Mouse (Mus musculus) embryonic facial prominence, embryonic 13.5 days (tissue): Measurements from ENCODE around the gene Itga5. TPM values are rescaled to one million over a fixed set of nuclear protein-coding genes. Genes with fewer than 3 reads are reported as not detected.

Source experiments
- ATAC-seq: fragments of 200-750 bp; cut with Nextera tagmentation; 2 replicates; pipeline ENCODE4 v1.8.0; 2017; ENCODE audit warnings: low read depth; ENCODE audit not compliant: insufficient number of reproducible peaks, insufficient read depth, low FRiP score, low TSS enrichment
- H3K27ac ChIP-seq: fragments of 300-500 bp; sonication (generic); 2 replicates; pipeline ENCODE4 v1.5.1; 2015; ENCODE audit warnings: moderate library complexity, mild to moderate bottlenecking, inconsistent platforms
- H3K27me3 ChIP-seq: fragments of 300-500 bp; sonication (generic); 2 replicates; pipeline ENCODE4 v1.6.1; 2015; ENCODE audit warnings: mild to moderate bottlenecking, inconsistent platforms
- H3K36me3 ChIP-seq: fragments of 300-500 bp; sonication (generic); 2 replicates; pipeline ENCODE4 v1.6.1; 2015; ENCODE audit warnings: mild to moderate bottlenecking, inconsistent platforms
- H3K4me1 ChIP-seq: fragments of 300-500 bp; sonication (generic); 2 replicates; pipeline ENCODE4 v1.6.1; 2015; ENCODE audit warnings: inconsistent platforms
- H3K4me2 ChIP-seq: fragments of 300-500 bp; sonication (generic); 2 replicates; pipeline ENCODE4 v1.6.1; 2015; ENCODE audit warnings: moderate library complexity, mild to moderate bottlenecking, inconsistent platforms
- H3K4me3 ChIP-seq: fragments of 300-500 bp; sonication (generic); 2 replicates; pipeline ENCODE4 v1.5.1; 2015; ENCODE audit warnings: mild to moderate bottlenecking, inconsistent platforms
- H3K9ac ChIP-seq: fragments of 300-500 bp; sonication (generic); 2 replicates; pipeline ENCODE4 v1.6.1; 2015; ENCODE audit warnings: mild to moderate bottlenecking, inconsistent platforms
- H3K9me3 ChIP-seq: fragments of 300-500 bp; sonication (generic); 2 replicates; pipeline ENCODE4 v1.6.1; 2016; ENCODE audit warnings: inconsistent platforms
- WGBS: fragments of 180-500 bp; shearing (Covaris S2); methylation state at CpG from one replicate; pipeline ENCODE4 v1.1.7; 2015; ENCODE audit warnings: mixed read lengths; 5-methylcytosine and 5-hydroxymethylcytosine counted together
- microRNA-seq: library from miRNA; unstranded; fragments of <30 nt; microRNA quantifications from one replicate; pipeline ENCODE4, GENCODE M21; 2016
- polyA plus RNA-seq: library from polyadenylated mRNA; unstranded; fragments of >200 nt; fragmentation: Nextera tagmentation; extraction: Ambion mirVana; gene quantifications from 2 replicates; pipeline ENCODE4 v1.2.1, GENCODE M21; 2015

Itga5 gene
- polyA plus RNA-seq, 1 experiment from 2014 or later: 41.2 TPM

DNA sequence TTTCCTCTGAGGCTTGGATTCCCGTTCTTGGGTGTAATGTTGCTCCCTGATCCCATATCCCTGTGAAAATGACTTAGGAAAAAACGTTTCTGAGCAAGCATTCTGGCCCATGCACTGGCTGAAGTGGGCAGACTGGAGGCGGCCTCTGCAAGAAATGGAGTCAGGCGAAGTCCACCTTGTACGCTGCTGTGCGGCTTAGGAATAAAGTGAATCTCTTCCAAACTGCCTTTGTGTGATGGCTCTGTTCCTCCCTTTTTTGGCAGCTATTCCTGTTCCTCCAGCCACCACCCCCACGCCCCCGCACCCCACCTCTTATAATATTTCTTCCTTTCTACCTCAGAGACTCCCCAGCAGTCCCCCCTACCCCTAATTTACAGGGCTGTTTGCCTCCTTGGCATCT is 66.9 kb downstream of the Itga5 start:
- Histone ChIP-seq H3K4me3 (peak overlapping the region; percentile 25; the same call in 1 of the 2 replicates), H3K27ac (peak overlapping the region; percentile 98), H3K4me2 (peak overlapping the region; percentile 59), H3K27me3 (no peaks in the 10 kb centered on the region), H3K36me3 (peaks cover 35% of the 10 kb centered on the region), H3K9ac (peak overlapping the region; percentile 54), H3K4me1 (peaks cover 95% of the 10 kb centered on the region), H3K9me3 (no peaks in the 10 kb centered on the region)
- WGBS: 35% methylated on average over 8 of the region's 8 CpGs
- no peak for ATAC-seq

DNA sequence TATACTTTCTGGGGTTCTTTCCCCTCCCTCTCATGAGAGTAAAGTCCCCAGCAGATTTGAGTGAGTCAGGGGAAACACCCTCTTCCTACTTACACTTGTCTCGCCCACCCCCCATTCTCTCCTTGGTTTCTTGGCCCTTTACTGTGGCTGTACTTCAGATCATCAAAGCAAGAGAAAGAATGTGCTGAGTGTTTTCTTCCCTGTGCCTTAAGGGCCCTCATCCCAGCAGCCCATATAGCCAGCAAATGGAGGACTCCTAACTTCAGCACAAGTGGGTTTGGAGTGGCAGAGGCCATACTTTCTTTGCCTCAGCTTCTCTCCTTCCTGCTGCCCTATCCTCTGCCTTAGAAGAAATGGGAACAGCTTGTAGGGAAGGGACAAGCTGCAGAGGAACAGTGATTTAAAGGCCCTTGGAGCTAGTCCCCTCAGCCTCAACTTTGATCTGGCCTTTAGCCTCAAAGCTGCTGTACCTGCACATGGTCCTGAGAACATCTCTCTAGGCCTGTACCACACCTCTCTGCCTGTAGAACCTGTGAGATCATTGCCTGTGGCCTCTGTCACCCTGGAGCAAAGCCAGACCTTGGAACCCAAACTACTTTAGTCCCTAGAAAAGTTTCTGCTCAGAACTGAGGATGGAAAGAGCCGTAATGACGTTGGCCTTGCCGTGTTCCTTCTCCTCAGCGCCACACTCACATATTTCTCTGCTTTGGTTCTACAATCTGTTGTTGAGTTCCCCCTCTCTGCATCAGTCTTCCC is 67.5 kb downstream of the Itga5 start:
- Histone ChIP-seq H3K36me3 (peaks cover 37% of the 10 kb centered on the region), H3K27ac (peak overlapping the region; percentile 98), H3K4me1 (peaks cover 89% of the 10 kb centered on the region), H3K9me3 (no peaks in the 10 kb centered on the region), H3K4me3 (no peak overlapping the region), H3K9ac (peak overlapping the region; percentile 54), H3K4me2 (peak overlapping the region; percentile 59), H3K27me3 (no peaks in the 10 kb centered on the region)
- ATAC-seq: no peak
- 68% methylated on average over 5 of the region's 5 CpGs for WGBS

DNA sequence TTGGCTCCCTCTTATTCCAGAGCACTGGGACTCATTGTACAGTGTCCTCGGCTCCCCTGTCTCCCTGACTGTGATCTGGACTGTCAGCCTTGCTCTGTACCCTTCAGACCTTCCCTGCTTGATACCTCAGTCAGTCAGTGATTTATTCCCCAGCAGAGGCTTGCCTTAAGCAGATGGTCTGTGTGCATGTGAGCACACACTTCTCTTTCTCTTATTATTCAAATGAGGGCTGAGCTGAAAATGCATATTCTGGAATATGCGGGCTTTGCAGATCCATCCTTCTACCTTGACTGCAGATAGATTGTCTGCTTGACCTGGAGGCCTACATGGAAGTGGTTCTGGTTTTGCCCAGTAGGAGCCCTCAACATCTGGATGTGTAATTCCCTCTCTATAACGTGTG is 68.5 kb downstream of the Itga5 start:
- H3K36me3 ChIP-seq: peaks cover 46% of the 10 kb centered on the region
- no peak overlapping the region for H3K9ac ChIP-seq
- no peaks in the 10 kb centered on the region for H3K27me3 ChIP-seq
- H3K9me3 ChIP-seq: no peaks in the 10 kb centered on the region
- H3K4me3 ChIP-seq: no peak overlapping the region
- WGBS: 62% methylated on average over 3 of the region's 3 CpGs
- H3K27ac ChIP-seq: peak overlapping the region; percentile 98
- H3K4me1 ChIP-seq: peaks cover 79% of the 10 kb centered on the region
- no peak for ATAC-seq
- H3K4me2 ChIP-seq: no peak overlapping the region

DNA sequence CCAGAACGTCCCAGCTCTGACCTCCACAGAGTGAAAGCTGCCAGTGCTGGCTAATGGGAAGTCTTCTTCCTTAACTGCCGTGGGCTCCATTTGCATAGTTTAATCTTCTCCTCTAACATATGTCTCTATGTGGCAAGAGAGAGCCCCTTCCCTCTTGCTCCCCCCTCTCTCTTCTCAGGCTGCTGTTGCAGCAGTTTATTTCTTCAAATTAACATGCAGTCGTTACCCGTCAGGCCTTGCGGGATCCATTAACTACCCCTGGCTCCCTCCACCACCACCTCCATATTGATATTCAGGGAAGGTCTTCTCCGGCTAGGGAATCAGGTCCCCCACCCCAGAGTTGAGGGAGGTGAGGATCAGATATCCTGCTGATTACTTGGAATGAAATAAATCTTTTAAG is 69.2 kb downstream of the Itga5 start:
- H3K9me3 ChIP-seq: no peaks in the 10 kb centered on the region
- ATAC-seq: no peak
- H3K4me1 ChIP-seq: peaks cover 72% of the 10 kb centered on the region
- 0 out of 2 replicates have a peak overlapping the region, but pooled peaks have one; percentile 37 for H3K9ac ChIP-seq
- H3K36me3 ChIP-seq: peaks cover 53% of the 10 kb centered on the region
- no peak overlapping the region for H3K4me3 ChIP-seq
- H3K27me3 ChIP-seq: no peaks in the 10 kb centered on the region
- whole genome bisulfite sequencing: 52% methylated on average over 6 of the region's 6 CpGs
- no peak overlapping the region for H3K4me2 ChIP-seq
- H3K27ac ChIP-seq: 0 out of 2 replicates have a peak overlapping the region, but pooled peaks have one; percentile 87

DNA sequence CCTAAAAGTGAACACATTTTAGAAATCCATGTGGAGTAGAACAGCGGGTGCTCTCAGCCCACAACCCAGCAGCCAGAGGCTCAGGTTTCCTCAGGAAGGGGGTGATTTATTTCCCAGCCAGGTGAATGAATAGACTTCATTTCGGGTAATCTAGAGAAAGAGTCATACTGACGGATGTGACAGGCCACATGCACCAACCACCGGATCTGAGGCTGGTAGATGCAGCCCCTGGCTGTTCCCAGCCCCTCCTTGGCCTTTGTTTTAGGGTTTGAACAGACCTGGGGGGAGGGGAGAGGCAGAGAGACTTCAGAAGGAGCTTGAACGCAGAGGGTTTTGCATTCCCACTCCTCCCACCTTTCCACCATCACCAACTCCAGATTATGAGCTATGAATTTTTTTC is 70.7 kb downstream of the Itga5 start:
- Histone ChIP-seq H3K4me3 (no peak overlapping the region), H3K36me3 (peaks cover 66% of the 10 kb centered on the region), H3K4me1 (peaks cover 57% of the 10 kb centered on the region), H3K27me3 (no peaks in the 10 kb centered on the region), H3K9ac (0 out of 2 replicates have a peak overlapping the region, but pooled peaks have one; percentile 47), H3K4me2 (no peak overlapping the region), H3K27ac (peak overlapping the region; percentile 87), H3K9me3 (no peaks in the 10 kb centered on the region)
- 0 out of 2 replicates have a peak, but pooled peaks have one; percentile 32 for ATAC-seq
- WGBS: 3% methylated on average over 5 of the region's 5 CpGs

DNA sequence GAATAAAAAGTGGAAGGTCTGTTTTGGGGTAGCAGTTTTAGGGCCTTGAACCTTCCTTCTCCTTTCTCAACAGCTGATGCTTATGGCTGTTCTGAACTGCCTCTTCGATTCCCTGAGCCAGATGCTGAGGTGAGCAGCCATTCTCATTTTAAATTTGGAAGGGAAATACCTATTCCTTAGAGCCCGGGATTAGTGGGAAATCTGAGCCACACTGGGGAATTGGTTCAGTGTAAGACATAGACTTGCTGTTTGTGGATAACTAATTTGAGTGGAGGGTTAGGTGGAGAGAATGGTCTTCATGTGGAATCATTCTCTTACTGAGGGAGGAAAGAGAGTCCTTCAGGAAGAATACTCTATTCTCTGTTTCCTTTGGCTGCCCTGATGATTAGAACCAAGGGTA is 71.9 kb downstream of the Itga5 start:
- Histone ChIP-seq H3K27ac (peak overlapping the region; percentile 17; the same call in 1 of the 2 replicates), H3K36me3 (peaks cover 75% of the 10 kb centered on the region), H3K9ac (no peak overlapping the region), H3K9me3 (no peaks in the 10 kb centered on the region), H3K4me1 (peaks cover 49% of the 10 kb centered on the region), H3K4me3 (no peak overlapping the region), H3K27me3 (no peaks in the 10 kb centered on the region), H3K4me2 (no peak overlapping the region)
- no peak for ATAC-seq
- WGBS: 32% methylated on average over 2 of the region's 2 CpGs

Small RNA genes lying within 50 kb of the gene (microRNA-seq; reads per million reads assigned to microRNA genes)
- not detected for gene Mir6963

Other genes starting within 250 kb of the Itga5 start
- 16.1 and 16.4 TPM in 2 replicates for gene Smug1, start 199.7 kb downstream of the Itga5 start, polyA plus RNA-seq
- gene Cbx5, start 126.9 kb downstream of the Itga5 start, polyA plus RNA-seq: 137 and 142 TPM in 2 replicates
- 1,090 and 1,133 TPM in 2 replicates for gene Hnrnpa1, start 126.3 kb downstream of the Itga5 start, polyA plus RNA-seq
- 2.4 and 2.9 TPM in 2 replicates for gene Nfe2, start 108.4 kb downstream of the Itga5 start, polyA plus RNA-seq
- 254 and 287 TPM in 2 replicates for gene Copz1, start 94.0 kb downstream of the Itga5 start, polyA plus RNA-seq
- gene Gpr84, start 56.2 kb downstream of the Itga5 start, polyA plus RNA-seq: 0.54 and 0.62 TPM in 2 replicates
- gene Zfp385a, start 26.7 kb downstream of the Itga5 start, polyA plus RNA-seq: 10.9 and 12.2 TPM in 2 replicates
- not detected in 2 replicates for gene Gtsf1, start 63.7 kb upstream of the Itga5 start, polyA plus RNA-seq
- not detected in 2 replicates for gene Gtsf2, start 81.7 kb upstream of the Itga5 start, polyA plus RNA-seq
- gene Nckap1l, start 87.0 kb upstream of the Itga5 start, polyA plus RNA-seq: 2.4 and 2.8 TPM in 2 replicates
- gene Pde1b, start 136.3 kb upstream of the Itga5 start, polyA plus RNA-seq: 7.1 and 8.8 TPM in 2 replicates
- 12.6 and 16.9 TPM in 2 replicates for gene Ppp1r1a, start 171.2 kb upstream of the Itga5 start, polyA plus RNA-seq
- gene Glycam1, start 198.3 kb upstream of the Itga5 start, polyA plus RNA-seq: not detected in 2 replicates